Mouse (Mus musculus): ENCODE measurements around the gene Kpnb1.

GRCm38 (mm10) chr11:97152023-97152426 lies 35.7 kb downstream of the Kpnb1 start:
- TF ChIP-seq POLR2A (IDR thresholded peaks at IDR 0.05; ENCODE audit: extremely low read depth, insufficient read depth, low read length) (no peak), CTCF (IDR thresholded peaks at IDR 0.05; ENCODE audit: extremely low read depth, insufficient read depth, low read length) (no peak)
